Mouse (Mus musculus) megakaryocyte, embryonic 14.5 days (primary cell): ENCODE data around the gene Mindy2.

Source experiments
- FLI1 ChIP-seq: IDR thresholded peaks from 2 replicates; pipeline ENCODE4 v1.6.1; 2012; ENCODE audit warnings: low read length, inconsistent platforms, mixed read lengths
- GATA1 ChIP-seq: IDR thresholded peaks from 3 replicates; pipeline ENCODE4 v1.6.1; 2012; ENCODE audit warnings: mixed read lengths, low read length, inconsistent platforms, borderline replicate concordance

- TF ChIP-seq GATA1 (no peak), FLI1 (no peak)
Observed at GRCm38 (mm10) chr9:70665372-70666145, 8.6 kb upstream of the Mindy2 start.
